Mouse (Mus musculus) midbrain, embryonic 11.5 days (tissue): Measurements from ENCODE around the gene Strbp. TPM values are rescaled to one million over a fixed set of nuclear protein-coding genes. Genes with fewer than 3 reads are reported as not detected.

Source experiments
- ATAC-seq: fragments of 200-750 bp; cut with Nextera tagmentation; 2 replicates; pipeline ENCODE4 v1.8.0; 2017; ENCODE audit warnings: moderate TSS enrichment, moderate library complexity; ENCODE audit not compliant: low FRiP score
- DNase-seq: peaks from one replicate; pipeline ENCODE4 v3.0.0; 2015; ENCODE audit warnings: low spot score; ENCODE audit errors: missing footprints
- H3K27ac ChIP-seq: fragments of 300-500 bp; sonication (generic); 2 replicates; pipeline ENCODE4 v1.5.1; 2014; ENCODE audit warnings: low read depth, low read length
- H3K27me3 ChIP-seq: fragments of 300-500 bp; sonication (generic); 2 replicates; pipeline ENCODE4 v1.6.1; 2014; ENCODE audit warnings: mild to moderate bottlenecking, low read length, moderate library complexity, mixed read lengths; ENCODE audit not compliant: control insufficient read depth, insufficient read depth
- H3K36me3 ChIP-seq: fragments of 300-500 bp; sonication (generic); 2 replicates; pipeline ENCODE4 v1.6.1; 2014; ENCODE audit warnings: mild to moderate bottlenecking, low read length, moderate library complexity, mixed read lengths; ENCODE audit not compliant: control insufficient read depth, insufficient read depth
- H3K4me1 ChIP-seq: fragments of 300-500 bp; sonication (generic); 2 replicates; pipeline ENCODE4 v1.6.1; 2014; ENCODE audit warnings: low read length; ENCODE audit not compliant: control insufficient read depth, insufficient read depth
- H3K4me2 ChIP-seq: fragments of 300-500 bp; sonication (generic); 2 replicates; pipeline ENCODE4 v1.6.1; 2014; ENCODE audit warnings: mild to moderate bottlenecking, moderate library complexity
- H3K4me3 ChIP-seq: fragments of 300-500 bp; sonication (generic); 2 replicates; pipeline ENCODE4 v1.5.1; 2014; ENCODE audit warnings: low read depth, low read length
- H3K9ac ChIP-seq: fragments of 300-500 bp; sonication (generic); 2 replicates; pipeline ENCODE4 v1.6.1; 2014; ENCODE audit warnings: low read length
- H3K9me3 ChIP-seq: fragments of 300-500 bp; sonication (generic); 2 replicates; pipeline ENCODE4 v1.6.1; 2016; ENCODE audit warnings: low read length; ENCODE audit not compliant: control insufficient read depth
- WGBS: fragments of 180-500 bp; shearing (Covaris S2); extraction: QIAGEN DNeasy Blood & Tissue Kit; methylation state at CpG from one replicate; pipeline ENCODE4 v1.1.7; 2014; 5-methylcytosine and 5-hydroxymethylcytosine counted together
- polyA plus RNA-seq: library from polyadenylated mRNA; unstranded; fragments of >200 nt; fragmentation: Nextera tagmentation; extraction: Ambion mirVana; gene quantifications from 2 replicates; pipeline ENCODE4 v1.2.1, GENCODE M21; 2014

Strbp gene
- polyA plus RNA-seq, 1 experiment from 2014 or later, result 105 TPM

DNA sequence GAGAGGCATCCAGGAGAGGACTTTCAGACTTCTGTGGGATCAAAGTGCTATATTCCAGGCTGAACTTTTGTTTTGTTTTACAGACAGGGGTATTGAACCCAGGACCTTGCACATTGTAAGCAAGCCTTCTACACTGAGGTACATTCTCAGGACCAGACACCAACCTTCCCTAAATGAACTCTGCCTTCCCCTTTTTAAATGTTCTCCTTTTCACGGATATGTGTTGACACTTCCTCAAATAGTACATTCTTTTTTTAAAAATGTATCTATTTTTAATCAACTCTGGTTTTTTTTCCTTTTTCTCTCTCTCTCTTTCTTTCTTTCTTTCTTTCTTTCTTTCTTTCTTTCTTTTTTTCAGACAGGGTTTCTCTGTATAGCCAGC lies 32.1 kb upstream of the Strbp start:
- WGBS, result 81% methylated on average over 1 of the region's 1 CpGs
- no peaks in the 10 kb centered on the region for H3K36me3 ChIP-seq
- H3K9ac ChIP-seq, result no peak overlapping the region
- no peak for DNase-seq
- no peak for ATAC-seq
- H3K9me3 ChIP-seq, result no peaks in the 10 kb centered on the region
- peak overlapping the region; percentile 29; the same call in 1 of the 2 replicates for H3K4me2 ChIP-seq
- no peak overlapping the region for H3K4me3 ChIP-seq
- no peaks in the 10 kb centered on the region for H3K27me3 ChIP-seq
- H3K4me1 ChIP-seq, result peaks cover 7% of the 10 kb centered on the region
- no peak overlapping the region for H3K27ac ChIP-seq

DNA sequence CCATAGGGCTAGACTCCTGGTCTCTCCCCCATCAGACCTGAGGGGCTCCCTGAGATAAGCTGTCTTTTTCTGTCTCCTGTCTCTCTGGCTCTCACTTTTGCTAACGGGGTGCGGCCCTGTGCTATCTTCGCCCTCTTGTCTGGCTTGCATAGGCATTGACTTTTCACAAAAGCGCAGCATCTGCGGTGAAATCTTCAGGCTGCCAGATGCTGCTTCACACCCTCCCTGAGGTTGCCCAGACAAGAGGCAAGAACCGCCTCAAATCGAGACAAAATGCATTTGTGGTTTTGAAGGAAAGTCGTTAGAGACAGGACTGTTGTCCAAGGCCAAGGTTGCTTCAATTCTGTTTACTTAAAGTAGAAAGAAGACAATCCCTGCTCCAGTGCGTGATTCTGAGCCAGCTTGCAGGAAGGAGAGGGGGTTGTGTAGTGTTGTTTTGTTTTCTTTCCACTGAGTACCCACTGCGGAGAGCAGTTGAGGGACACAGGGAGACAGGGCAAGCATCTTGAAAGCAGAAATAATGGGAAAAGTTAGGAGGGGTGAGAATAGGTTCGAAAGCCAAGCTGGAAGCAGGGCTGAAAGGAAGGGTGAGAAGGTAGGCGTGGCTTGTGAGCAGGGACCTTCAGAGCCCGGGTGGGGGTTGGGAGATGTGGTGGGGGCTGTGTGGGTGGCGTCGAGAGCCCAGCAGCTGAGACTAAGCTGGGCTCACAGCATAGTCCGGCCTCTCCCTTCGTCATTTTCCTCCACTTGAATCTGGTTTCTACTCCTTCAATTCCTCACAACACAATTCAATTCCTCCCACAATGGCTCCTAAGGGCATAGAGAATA lies 31.5 kb upstream of the Strbp start:
- Histone ChIP-seq H3K4me1 (peaks cover 7% of the 10 kb centered on the region), H3K4me2 (peak overlapping the region; percentile 29), H3K9ac (peak overlapping the region; percentile 24), H3K27ac (0 out of 2 replicates have a peak overlapping the region, but pooled peaks have one; percentile 9), H3K9me3 (no peaks in the 10 kb centered on the region), H3K4me3 (no peak overlapping the region), H3K27me3 (no peaks in the 10 kb centered on the region), H3K36me3 (no peaks in the 10 kb centered on the region)
- ATAC-seq (peak; percentile 80), DNase-seq (peak; percentile 92)
- 18% methylated on average over 17 of the region's 17 CpGs for WGBS

DNA sequence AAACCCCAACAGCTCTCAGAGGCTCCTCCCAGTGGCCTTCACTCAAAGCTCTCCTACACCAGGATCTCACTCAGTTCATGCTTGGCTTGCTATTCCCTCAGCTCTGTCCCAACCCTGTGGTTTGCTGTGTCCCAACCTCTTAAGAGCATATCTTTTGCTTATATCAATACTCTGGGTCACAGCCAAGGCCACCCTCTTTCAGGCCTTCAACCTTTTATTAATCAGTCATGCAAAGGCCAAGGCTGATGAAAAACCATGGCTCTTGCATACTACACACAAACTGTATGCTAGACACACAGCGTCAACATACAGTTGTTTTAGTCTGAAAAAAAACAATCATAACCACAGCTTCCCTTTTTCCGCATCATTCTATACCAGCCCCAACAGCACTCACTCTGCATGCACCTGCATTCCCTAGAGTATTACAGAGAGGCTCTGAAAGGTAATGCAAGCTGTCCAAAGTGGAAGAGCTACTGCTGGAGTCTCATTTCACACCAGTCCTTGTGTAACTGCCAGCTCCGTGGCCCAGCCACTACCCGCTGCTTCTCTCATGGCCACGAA lies 27.7 kb upstream of the Strbp start:
- peaks cover 7% of the 10 kb centered on the region for H3K4me1 ChIP-seq
- H3K27ac ChIP-seq, result no peak overlapping the region
- DNase-seq (no peak), ATAC-seq (no peak)
- no peaks in the 10 kb centered on the region for H3K27me3 ChIP-seq
- H3K4me3 ChIP-seq, result no peak overlapping the region
- H3K9me3 ChIP-seq, result no peaks in the 10 kb centered on the region
- 91% methylated on average over 5 of the region's 5 CpGs for WGBS
- no peak overlapping the region for H3K9ac ChIP-seq
- H3K4me2 ChIP-seq, result no peak overlapping the region
- no peaks in the 10 kb centered on the region for H3K36me3 ChIP-seq

DNA sequence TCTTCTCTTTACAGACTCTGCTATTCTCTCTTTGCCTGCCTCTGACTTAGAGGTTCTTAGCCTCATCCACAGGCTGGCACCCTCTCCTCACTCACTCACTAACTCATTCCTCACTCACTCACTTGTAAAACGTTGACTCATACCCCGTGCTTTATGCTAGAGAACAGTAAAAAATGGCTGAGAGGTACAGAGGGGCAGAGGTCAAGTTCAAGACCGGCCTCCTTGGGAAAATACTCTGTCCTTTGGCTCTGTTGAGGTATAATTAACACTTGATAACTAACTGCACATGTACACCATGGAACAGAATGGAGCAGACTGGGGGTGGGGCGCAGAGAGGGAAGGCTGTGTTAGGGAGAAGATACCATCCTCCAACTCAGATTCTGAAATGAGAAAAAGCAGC lies 20.6 kb upstream of the Strbp start:
- Histone ChIP-seq H3K9ac (no peak overlapping the region), H3K4me2 (no peak overlapping the region), H3K36me3 (no peaks in the 10 kb centered on the region), H3K27ac (no peak overlapping the region), H3K4me1 (peaks cover 3% of the 10 kb centered on the region; the same call in 1 of the 2 replicates), H3K27me3 (no peaks in the 10 kb centered on the region), H3K9me3 (no peaks in the 10 kb centered on the region), H3K4me3 (no peak overlapping the region)
- 79% methylated on average over 4 of the region's 4 CpGs for WGBS
- ATAC-seq, result no peak
- no peak for DNase-seq

DNA sequence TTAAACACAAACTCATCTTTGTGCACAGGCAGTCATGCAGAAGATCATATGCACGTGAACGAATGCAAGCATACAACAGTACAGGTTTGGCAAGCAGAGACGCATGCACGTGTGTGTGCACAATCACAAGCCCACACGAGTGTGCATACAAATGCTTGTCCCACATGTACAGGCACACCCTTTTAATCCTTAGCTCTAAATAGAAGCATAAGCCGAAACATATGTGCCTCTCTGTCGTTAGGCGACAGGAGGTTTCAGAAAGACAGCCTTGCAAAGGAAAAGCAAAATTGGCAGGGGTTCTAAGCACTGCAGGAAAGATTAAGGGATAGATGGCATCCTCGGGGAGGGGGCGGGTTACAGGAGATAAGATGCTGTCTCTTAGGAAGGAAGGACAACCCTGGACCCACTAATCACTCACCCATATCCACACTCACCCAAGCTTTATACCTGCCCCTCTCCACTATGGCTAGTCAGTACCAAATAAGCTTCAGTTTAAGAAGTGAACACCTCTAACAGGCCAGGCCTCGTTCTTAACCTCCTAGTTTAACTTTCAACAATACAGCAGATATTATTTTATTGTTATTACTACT lies 19.9 kb upstream of the Strbp start:
- peak; percentile 62; the same call in 1 of the 2 replicates for ATAC-seq
- DNase-seq, result no peak
- Histone ChIP-seq H3K9me3 (no peaks in the 10 kb centered on the region), H3K4me3 (no peak overlapping the region), H3K27ac (peak overlapping the region; percentile 32; the same call in 1 of the 2 replicates), H3K4me2 (no peak overlapping the region), H3K36me3 (no peaks in the 10 kb centered on the region), H3K9ac (no peak overlapping the region), H3K4me1 (peaks cover 3% of the 10 kb centered on the region; the same call in 1 of the 2 replicates), H3K27me3 (no peaks in the 10 kb centered on the region)
- WGBS, result 67% methylated on average over 11 of the region's 11 CpGs

DNA sequence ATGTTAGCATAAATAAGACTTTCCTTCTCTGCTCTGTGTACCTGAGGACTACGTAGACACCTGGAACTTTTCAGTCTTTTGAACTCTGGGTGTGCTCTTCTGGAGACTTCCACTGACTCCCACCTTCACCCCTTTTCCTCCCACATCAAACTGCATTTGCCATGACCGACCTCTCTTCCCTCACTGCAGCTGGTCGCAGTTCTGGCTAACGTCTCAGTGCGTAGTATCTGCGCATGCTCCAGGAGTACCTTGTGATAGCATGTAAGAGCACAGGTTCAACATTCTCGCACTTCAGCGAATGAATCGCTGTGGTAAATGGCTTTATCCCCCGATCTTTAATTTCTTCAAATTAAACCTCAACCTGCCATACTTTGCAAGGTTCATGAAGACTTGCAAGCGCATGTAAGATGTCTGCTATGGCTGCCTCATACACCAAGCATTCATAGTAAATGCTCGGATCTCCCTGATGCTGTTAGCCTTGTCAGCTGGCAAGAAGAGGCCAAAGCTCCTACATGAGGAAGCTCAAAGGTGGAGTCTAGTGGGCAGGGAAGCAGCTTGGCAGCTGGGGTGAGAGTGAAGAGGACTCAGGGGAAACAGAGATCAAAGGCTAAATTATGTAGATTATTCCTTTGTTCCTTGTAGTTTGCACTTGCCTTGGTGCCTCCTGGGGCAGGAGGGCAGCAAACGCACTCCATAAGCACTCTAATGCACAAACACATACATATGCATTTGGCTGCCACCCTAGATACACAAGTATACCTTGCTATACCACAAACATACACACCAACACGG lies 19.2 kb upstream of the Strbp start:
- Histone ChIP-seq H3K36me3 (no peaks in the 10 kb centered on the region), H3K4me2 (no peak overlapping the region), H3K27me3 (no peaks in the 10 kb centered on the region), H3K4me1 (peaks cover 3% of the 10 kb centered on the region; the same call in 1 of the 2 replicates), H3K9ac (no peak overlapping the region), H3K4me3 (no peak overlapping the region), H3K9me3 (no peaks in the 10 kb centered on the region), H3K27ac (peak overlapping the region; percentile 32)
- DNase-seq (no peak), ATAC-seq (peak; percentile 40; the same call in 1 of the 2 replicates)
- 86% methylated on average over 14 of the region's 14 CpGs for WGBS

DNA sequence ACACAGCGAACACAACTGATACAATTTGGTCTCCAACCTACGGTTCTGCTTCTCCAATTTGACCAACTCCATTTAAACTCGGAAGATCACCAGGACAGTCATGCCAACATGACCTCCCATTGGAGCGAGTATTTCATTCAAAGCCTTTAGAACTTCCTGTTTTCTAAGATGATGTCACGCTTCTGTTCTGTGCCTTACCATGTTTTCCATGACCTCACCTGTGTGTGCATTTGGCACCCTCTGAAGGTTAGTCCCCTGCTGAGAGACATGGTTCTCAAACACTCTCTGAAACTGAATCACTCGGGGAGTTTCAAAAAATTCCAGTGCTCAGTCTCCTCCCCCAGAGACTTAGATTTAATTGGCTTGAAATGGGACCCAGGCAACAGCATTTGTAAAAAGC lies 12.6 kb upstream of the Strbp start:
- Histone ChIP-seq H3K9me3 (no peaks in the 10 kb centered on the region), H3K4me1 (no peaks in the 10 kb centered on the region)

DNA sequence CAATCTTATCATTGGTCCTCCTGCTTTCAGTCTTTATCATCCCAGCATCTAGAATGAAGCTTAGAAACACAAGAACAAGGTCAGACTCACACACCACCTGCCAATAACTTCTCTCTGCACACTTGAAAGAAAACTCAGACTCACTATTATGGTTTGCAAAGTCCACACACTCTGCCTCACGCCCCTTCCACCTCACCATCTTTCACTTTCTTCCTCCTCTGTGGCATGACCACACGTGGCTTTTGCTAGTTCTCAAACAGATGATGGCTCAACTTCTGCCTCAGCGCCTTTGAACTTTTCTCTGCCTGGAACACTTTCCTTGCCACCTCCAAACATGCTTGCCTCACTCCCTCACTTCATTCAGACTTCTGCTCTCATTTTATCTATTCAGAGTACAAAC lies 11.7 kb upstream of the Strbp start:
- WGBS, result 89% methylated on average over 3 of the region's 3 CpGs
- no peak for ATAC-seq
- Histone ChIP-seq H3K4me2 (no peak overlapping the region), H3K4me3 (no peak overlapping the region), H3K27ac (no peak overlapping the region), H3K27me3 (no peaks in the 10 kb centered on the region), H3K36me3 (no peaks in the 10 kb centered on the region), H3K4me1 (no peaks in the 10 kb centered on the region), H3K9ac (no peak overlapping the region), H3K9me3 (no peaks in the 10 kb centered on the region)
- no peak for DNase-seq

More for the DNA sequence above, 12.6 kb upstream of the Strbp start:
- Histone ChIP-seq H3K9ac (no peak overlapping the region), H3K4me3 (no peak overlapping the region), H3K36me3 (no peaks in the 10 kb centered on the region), H3K27ac (no peak overlapping the region), H3K27me3 (no peaks in the 10 kb centered on the region), H3K4me2 (no peak overlapping the region)
- ATAC-seq (no peak), DNase-seq (no peak)
- 86% methylated on average over 6 of the region's 6 CpGs for WGBS
